Mouse (Mus musculus): ENCODE data around the gene Rapgef4.

DNA sequence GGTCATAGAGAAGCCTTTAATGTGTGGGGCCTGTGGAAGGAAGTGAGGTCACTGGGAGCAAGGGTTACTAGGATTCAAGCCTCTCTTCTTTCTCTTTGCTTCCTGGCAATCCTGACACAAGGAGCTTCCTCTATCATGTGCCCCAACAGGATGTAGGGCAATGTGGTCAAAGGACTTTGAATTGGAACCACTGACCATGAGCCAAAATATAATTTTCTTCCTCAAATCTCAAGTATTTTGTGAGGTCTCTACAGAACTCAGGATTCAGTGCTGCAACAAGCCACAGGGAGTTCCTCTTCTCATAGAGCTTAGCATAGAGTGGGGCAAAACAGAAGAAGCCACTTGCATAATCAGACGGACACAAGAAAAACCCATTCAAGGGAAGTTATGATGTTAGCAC, 279.7 kb downstream of the Rapgef4 start:
- TF ChIP-seq POLR2A (IDR thresholded peaks at IDR 0.05; ENCODE audit: borderline replicate concordance, extremely low read depth, low read depth, low read length) (no peak), CTCF (IDR thresholded peaks at IDR 0.05; ENCODE audit: insufficient read depth, low read length) (no peak)
